Mouse (Mus musculus): Measurements from ENCODE around the gene Tecpr2. TPM values are rescaled to one million over a fixed set of nuclear protein-coding genes. Genes with fewer than 3 reads are reported as not detected.

The Tecpr2 gene
- polyA plus RNA-seq, 1 experiment from 2014 or later = 1.7 TPM

DNA sequence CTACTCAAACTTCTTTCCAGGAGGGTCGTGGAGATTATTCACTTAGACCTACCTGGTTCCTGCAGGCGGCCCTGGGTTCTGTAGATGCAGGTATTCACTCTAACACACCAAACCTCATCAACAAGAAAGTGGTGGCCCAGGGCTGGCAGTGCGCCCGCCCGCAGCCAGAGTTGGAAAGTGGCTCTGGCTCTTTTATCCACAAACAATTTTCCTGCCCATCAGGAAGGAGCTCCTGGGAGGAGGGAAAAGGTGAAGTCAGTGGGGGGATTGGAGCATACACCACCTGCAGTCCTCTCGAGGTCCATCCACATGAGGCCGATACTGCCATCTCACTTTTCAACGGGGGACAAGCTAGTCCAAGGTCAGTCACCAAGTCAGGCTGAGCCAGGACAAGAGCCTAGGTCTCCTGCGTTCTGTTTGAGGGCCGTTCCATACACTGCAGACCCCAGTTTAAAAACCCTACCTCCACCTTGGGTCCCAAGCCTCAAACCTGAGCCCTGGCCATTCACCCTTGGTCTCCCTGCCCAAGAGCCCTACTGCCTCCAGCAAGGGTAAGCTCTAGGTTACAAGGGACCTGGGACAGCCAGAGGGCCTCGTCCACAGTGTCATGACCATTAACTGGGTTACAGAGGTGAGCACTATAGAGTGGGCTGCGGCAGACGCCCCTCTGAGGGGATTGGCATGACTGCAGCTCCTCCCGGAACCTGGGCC is 89.0 kb downstream of the Tecpr2 start:
- 38% methylated on average over 14 of the region's 14 CpGs for WGBS (ENCODE audit: insufficient replicate concordance)
- peaks cover 9% of the 10 kb centered on the region; the same call in 1 of the 2 replicates for H3K27me3 ChIP-seq

DNA sequence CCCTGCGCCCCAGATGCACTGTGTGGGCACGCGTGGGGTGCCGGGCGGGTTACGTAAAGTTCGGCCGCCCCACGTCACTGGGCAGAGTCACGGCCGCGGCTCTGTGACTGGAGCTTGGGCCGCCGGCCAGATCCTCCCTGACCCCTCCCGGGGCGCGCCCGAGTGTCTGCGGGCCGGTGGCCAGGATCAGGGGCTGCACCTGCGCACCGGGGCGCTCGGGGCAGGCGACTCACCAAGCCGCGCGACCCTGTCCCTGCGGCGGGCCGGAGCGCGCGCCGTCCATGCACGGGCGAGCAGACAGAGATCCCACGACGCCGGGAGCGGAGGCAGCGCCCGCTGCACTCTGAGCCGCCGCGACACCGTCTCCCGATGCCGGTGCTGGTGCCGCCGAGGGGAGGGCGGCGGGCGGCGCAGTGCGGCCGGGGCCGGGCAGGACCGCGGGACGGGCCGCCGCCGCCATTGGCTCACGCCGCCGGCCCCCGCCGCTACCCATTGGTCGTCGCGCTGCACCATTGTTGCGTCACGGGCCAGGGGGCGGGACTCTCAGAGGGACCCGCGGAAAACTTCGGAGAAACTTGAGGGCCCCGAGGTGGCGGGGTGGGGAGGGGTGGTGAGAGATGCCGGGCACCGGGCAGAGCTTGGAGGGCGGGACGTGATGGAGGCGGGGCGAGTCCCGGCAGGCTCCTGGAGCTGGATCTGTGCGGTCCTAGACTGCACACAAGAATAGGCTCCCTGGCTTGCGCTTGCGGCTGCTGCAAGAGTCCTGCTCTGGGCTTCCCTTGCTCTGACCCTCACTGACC is 89.7 kb downstream of the Tecpr2 start, which contains the start of gene Ankrd9:
Gene Ankrd9 (minus strand): TSS at position 434 of the 800 bp plus-strand sequence.
- Histone ChIP-seq H3K27me3 (peaks cover 9% of the 10 kb centered on the region; the same call in 1 of the 2 replicates), H3K4me3 (replicated peaks) (peak within 1 kb of the TSS; percentile 90), H3K9me3 (replicated peaks) (peaks cover 5% of the 10 kb centered on the region; the same call in 1 of the 2 replicates), H3K9ac (peak within 1 kb of the TSS; percentile 98), H3K36me3 (peaks cover 37% of the 10 kb centered on the region), H3K4me1 (replicated peaks) (peaks cover 54% of the 10 kb centered on the region), H3K27ac (peak within 1 kb of the TSS; percentile 100), H3K4me2 (peak within 1 kb of the TSS; percentile 86)
- peak; percentile 83 for ATAC-seq (ENCODE audit: low read depth)
- under 1% methylated on average over 89 of the region's 90 CpGs for WGBS (ENCODE audit: insufficient replicate concordance)
- DNase-seq = peak; percentile 99

More for the DNA sequence above, 89.0 kb downstream of the Tecpr2 start:
- Histone ChIP-seq H3K4me2 (peak overlapping the region; percentile 86), H3K27ac (peak overlapping the region; percentile 100), H3K9ac (peak overlapping the region; percentile 98), H3K4me3 (replicated peaks) (peak overlapping the region; percentile 90), H3K9me3 (replicated peaks) (peaks cover 5% of the 10 kb centered on the region; the same call in 1 of the 2 replicates), H3K4me1 (replicated peaks) (peaks cover 61% of the 10 kb centered on the region), H3K36me3 (peaks cover 45% of the 10 kb centered on the region)
- no peak for DNase-seq
- ATAC-seq (ENCODE audit: low read depth) = no peak

DNA sequence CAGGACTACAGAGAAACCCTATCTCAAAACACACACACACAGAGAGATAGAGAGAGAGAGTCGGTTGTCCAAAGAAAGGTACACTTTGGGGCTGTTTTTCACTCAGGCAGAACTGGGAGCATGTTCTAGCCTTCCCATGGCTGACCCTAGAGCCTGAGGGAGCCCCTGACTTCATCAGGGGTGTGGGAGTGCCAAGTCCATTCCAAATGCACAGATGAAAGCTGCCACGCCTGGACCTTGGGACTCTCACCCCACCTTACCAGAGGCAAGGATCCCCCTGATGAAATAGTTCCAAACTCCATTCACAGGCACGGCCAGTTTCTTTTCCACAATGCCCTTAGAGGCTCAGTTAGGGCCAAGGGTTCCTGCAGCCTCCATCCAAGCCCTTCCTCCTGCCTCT is 90.7 kb downstream of the Tecpr2 start:
- H3K4me1 ChIP-seq (replicated peaks) = peaks cover 46% of the 10 kb centered on the region
- H3K27me3 ChIP-seq = peaks cover 9% of the 10 kb centered on the region; the same call in 1 of the 2 replicates
- no peak for ATAC-seq (ENCODE audit: low read depth)
- peak overlapping the region; percentile 90 for H3K4me3 ChIP-seq (replicated peaks)
- peak overlapping the region; percentile 92 for H3K27ac ChIP-seq
- 44% methylated on average over 3 of the region's 3 CpGs for WGBS (ENCODE audit: insufficient replicate concordance)
- H3K9ac ChIP-seq = peak overlapping the region; percentile 78
- peaks cover 31% of the 10 kb centered on the region for H3K36me3 ChIP-seq
- peak overlapping the region; percentile 86 for H3K4me2 ChIP-seq
- H3K9me3 ChIP-seq (replicated peaks) = peaks cover 5% of the 10 kb centered on the region; the same call in 1 of the 2 replicates
- DNase-seq = no peak

DNA sequence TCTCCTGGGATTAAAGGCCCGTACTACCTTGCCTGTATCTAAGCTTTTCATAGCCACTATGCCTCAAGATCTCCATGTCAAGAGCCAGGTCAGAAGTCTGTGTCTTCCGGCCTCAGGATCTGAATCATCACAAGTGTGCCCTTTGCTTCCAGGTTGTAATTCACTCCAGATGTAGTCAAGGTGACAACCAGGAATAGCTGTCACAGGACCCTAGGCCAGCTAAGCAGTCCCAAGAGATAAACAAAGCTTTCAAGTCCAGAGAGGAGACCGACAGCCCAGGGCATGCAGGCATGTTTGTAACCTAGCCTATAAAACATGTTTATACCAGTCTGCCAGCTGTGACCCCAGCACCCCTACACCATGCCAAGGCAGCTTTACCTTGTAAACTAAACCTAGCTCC is 92.7 kb downstream of the Tecpr2 start:
- WGBS (ENCODE audit: insufficient replicate concordance) = 79% methylated on average over 3 of the region's 3 CpGs
- no peak for DNase-seq
- H3K27me3 ChIP-seq = peaks cover 9% of the 10 kb centered on the region; the same call in 1 of the 2 replicates
- no peak overlapping the region for H3K9ac ChIP-seq
- no peak overlapping the region for H3K27ac ChIP-seq
- peaks cover 5% of the 10 kb centered on the region; the same call in 1 of the 2 replicates for H3K9me3 ChIP-seq (replicated peaks)
- no peak for ATAC-seq (ENCODE audit: low read depth)
- H3K4me2 ChIP-seq = no peak overlapping the region
- H3K4me1 ChIP-seq (replicated peaks) = peaks cover 26% of the 10 kb centered on the region
- H3K36me3 ChIP-seq = peaks cover 12% of the 10 kb centered on the region
- H3K4me3 ChIP-seq (replicated peaks) = no peak overlapping the region

DNA sequence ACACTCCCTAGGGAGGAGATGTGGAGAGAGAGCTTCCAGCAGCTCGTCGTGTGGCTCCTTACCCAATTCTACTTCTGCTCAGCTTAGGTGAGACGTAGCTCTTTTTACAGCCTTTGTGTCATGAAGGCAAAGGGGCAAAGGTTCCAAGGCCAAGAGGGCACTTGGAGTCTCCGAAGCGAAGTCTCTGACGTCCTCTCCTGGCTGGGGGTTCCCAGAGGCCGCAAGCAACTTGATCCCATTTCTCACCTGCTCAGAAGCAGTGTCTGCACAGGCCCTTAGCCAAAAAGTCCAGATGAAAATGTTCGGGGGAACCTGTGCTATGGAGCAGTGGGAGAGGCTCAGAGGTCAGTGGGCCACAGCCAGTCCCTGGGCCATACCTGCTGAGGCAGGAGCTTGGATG is 94.0 kb downstream of the Tecpr2 start:
- Histone ChIP-seq H3K9me3 (replicated peaks) (no peaks in the 10 kb centered on the region), H3K4me3 (replicated peaks) (no peak overlapping the region), H3K27me3 (peaks cover 9% of the 10 kb centered on the region; the same call in 1 of the 2 replicates), H3K36me3 (no peaks in the 10 kb centered on the region), H3K4me1 (replicated peaks) (peaks cover 13% of the 10 kb centered on the region), H3K4me2 (no peak overlapping the region), H3K27ac (no peak overlapping the region), H3K9ac (no peak overlapping the region)
- 78% methylated on average over 8 of the region's 8 CpGs for WGBS (ENCODE audit: insufficient replicate concordance)
- DNase-seq (no peak), ATAC-seq (ENCODE audit: low read depth) (no peak)

DNA sequence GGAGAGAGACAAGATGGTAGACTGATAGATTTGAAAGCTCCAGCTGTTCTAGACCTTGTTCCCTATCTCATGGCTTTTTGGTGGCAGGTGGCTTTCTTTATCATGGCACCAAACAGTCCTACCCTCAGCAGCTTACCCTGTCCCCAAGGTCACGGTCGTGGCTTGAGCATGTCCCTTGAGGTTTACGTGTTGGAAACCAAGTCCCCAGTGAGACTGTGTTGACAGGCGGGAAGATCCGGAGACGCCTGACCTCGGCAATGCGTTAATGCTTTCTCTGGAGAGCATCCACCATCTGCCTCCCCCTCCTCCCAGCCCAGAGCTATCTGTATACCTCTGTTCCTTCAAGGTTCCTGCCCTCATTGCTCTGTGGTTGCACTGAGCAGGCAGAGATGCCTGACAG is 94.7 kb downstream of the Tecpr2 start:
- H3K4me1 ChIP-seq (replicated peaks) = peaks cover 13% of the 10 kb centered on the region
- no peaks in the 10 kb centered on the region for H3K36me3 ChIP-seq
- no peak overlapping the region for H3K9ac ChIP-seq
- H3K27ac ChIP-seq = no peak overlapping the region
- H3K9me3 ChIP-seq (replicated peaks) = no peaks in the 10 kb centered on the region
- no peak overlapping the region for H3K4me3 ChIP-seq (replicated peaks)
- no peak overlapping the region for H3K4me2 ChIP-seq
- ATAC-seq (ENCODE audit: low read depth) = no peak
- DNase-seq = no peak
- peaks cover 9% of the 10 kb centered on the region; the same call in 1 of the 2 replicates for H3K27me3 ChIP-seq
- WGBS (ENCODE audit: insufficient replicate concordance) = 74% methylated on average over 8 of the region's 8 CpGs

DNA sequence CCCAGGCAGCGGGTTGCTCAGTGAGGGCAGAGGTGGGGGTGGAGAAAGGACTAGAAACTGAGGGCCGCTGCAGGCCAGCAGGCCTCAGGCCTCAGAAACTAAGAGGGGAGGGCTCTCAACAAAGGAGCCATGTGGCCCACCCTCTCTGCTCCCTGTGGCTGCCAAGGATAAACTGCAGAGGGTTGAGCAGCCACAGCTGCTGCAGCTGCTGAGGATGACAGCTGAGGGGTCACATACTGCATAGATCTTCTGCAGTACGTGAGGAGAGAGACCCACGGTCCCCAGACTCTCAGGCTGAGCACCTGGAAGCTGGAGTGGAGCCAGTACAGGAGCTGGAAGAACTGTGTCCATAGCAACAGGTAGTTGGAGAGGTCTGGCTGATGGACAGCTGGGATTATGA is 95.5 kb downstream of the Tecpr2 start:
- no peak for ATAC-seq (ENCODE audit: low read depth)
- Histone ChIP-seq H3K27ac (no peak overlapping the region), H3K4me1 (replicated peaks) (peaks cover 14% of the 10 kb centered on the region), H3K27me3 (peaks cover 9% of the 10 kb centered on the region; the same call in 1 of the 2 replicates), H3K9me3 (replicated peaks) (no peaks in the 10 kb centered on the region), H3K4me3 (replicated peaks) (no peak overlapping the region), H3K4me2 (no peak overlapping the region), H3K36me3 (no peaks in the 10 kb centered on the region), H3K9ac (no peak overlapping the region)
- no peak for DNase-seq
- WGBS (ENCODE audit: insufficient replicate concordance) = 61% methylated on average over 4 of the region's 4 CpGs

DNA sequence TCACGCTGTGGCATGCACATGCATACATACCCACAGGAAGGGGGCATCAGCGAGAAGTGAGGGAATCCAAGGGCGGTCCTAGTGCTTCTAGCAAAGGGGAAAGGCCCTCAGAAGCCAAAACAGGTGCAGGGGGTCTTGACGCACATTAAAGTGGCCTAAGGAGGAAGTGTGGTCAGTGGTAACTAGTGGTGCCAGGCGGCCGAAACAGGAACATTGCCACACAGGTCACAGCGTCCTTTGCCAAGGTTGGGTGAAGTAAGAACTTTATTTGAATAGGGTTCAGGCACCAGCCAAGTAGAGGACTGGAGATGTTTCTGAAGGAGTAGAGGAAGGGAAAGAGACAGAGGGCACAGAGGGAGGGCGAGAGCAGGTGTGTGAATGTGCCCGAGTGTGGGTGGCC is 96.1 kb downstream of the Tecpr2 start:
- H3K4me3 ChIP-seq (replicated peaks) = no peak overlapping the region
- no peak overlapping the region for H3K9ac ChIP-seq
- H3K27me3 ChIP-seq = peaks cover 9% of the 10 kb centered on the region; the same call in 1 of the 2 replicates
- ATAC-seq (ENCODE audit: low read depth) (no peak), DNase-seq (no peak)
- peaks cover 13% of the 10 kb centered on the region for H3K4me1 ChIP-seq (replicated peaks)
- WGBS (ENCODE audit: insufficient replicate concordance) = 64% methylated on average over 9 of the region's 9 CpGs
- H3K27ac ChIP-seq = no peak overlapping the region
- no peaks in the 10 kb centered on the region for H3K36me3 ChIP-seq
- H3K9me3 ChIP-seq (replicated peaks) = no peaks in the 10 kb centered on the region
- no peak overlapping the region for H3K4me2 ChIP-seq

DNA sequence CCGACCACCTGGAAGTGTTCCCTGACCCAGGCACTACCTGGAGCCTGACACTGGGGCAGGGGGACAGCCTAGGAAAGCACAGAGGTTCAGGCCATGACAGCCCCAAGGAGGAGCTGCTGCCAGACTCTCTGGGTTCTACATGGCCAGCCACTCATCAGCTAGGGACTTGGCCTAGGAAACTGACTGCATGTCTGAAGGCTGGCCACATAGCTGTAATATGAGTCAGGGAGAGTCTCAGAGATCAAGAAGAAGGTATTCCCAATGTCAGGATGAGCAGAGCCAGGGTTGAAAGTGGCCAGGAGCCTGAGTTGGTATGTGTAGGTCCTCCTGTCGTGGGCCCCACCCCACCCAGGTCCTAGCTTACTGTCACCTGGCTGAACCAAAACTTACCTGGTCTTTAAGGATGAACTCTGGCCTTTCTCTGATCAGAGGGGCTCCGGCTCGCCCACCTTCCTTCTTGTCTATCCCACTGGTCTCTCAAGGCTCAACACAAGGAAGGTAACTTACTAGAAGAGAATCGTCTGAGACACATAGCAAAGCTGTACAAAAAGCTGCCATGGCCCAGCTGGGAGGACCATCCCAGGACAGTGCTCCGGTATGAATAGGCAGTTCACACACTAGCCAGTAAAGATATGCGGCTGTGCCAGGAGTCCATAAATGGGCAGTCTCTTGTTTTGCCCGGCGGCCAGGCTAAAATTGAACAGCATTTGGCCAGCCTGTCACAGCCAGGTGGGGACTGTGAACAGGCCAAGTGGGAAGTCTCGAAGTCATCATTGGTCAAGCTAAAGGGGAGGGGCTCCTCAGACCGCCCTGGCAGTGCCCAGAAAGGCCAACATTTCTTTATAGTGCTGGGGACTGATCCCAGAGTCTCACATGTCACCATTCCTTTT is 97.7 kb downstream of the Tecpr2 start:
- ATAC-seq (ENCODE audit: low read depth) (no peak), DNase-seq (no peak)
- H3K36me3 ChIP-seq = no peaks in the 10 kb centered on the region
- no peaks in the 10 kb centered on the region; the same call in 1 of the 2 replicates for H3K27me3 ChIP-seq
- H3K9me3 ChIP-seq (replicated peaks) = no peaks in the 10 kb centered on the region
- peaks cover 26% of the 10 kb centered on the region for H3K4me1 ChIP-seq (replicated peaks)
- no peak overlapping the region for H3K27ac ChIP-seq
- H3K4me3 ChIP-seq (replicated peaks) = no peak overlapping the region
- H3K9ac ChIP-seq = no peak overlapping the region
- 71% methylated on average over 11 of the region's 11 CpGs for WGBS (ENCODE audit: insufficient replicate concordance)
- H3K4me2 ChIP-seq = no peak overlapping the region

DNA sequence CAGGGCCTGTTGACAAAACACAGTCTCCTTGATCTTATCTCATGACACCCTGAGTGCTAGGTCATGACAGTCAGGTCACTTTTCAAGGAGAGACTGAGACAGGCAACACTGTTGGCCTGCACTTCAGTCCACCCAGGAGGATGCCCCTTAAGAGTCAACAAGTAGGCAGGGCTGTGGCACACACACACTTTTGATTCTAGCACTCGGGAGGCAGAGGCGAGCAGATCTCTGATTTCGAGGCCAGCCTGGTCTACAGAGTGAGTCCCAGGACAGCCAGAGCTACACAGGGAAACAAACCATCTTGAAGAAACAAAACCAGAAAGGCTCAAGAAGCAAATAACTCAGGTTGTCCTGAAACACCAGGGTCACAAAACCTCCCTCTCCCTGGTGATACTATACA is 100.3 kb downstream of the Tecpr2 start:
- H3K36me3 ChIP-seq = no peaks in the 10 kb centered on the region
- peaks cover 36% of the 10 kb centered on the region for H3K4me1 ChIP-seq (replicated peaks)
- no peak for ATAC-seq (ENCODE audit: low read depth)
- no peak overlapping the region for H3K9ac ChIP-seq
- H3K27me3 ChIP-seq = no peaks in the 10 kb centered on the region; the same call in 1 of the 2 replicates
- WGBS (ENCODE audit: insufficient replicate concordance) = 87% methylated on average over 3 of the region's 3 CpGs
- H3K4me2 ChIP-seq = no peak overlapping the region
- H3K9me3 ChIP-seq (replicated peaks) = no peaks in the 10 kb centered on the region
- H3K27ac ChIP-seq = peak overlapping the region; percentile 35; the same call in 1 of the 2 replicates
- no peak overlapping the region for H3K4me3 ChIP-seq (replicated peaks)
- DNase-seq = no peak
